Mouse (Mus musculus) kidney, embryonic 16.5 days (tissue): ENCODE measurements around the gene Dennd6b. TPM values are rescaled to one million over a fixed set of nuclear protein-coding genes. Genes with fewer than 3 reads are reported as not detected.

Experiments
- ATAC-seq: fragments of 200-750 bp; cut with Nextera tagmentation; 2 replicates; pipeline ENCODE4 v1.8.0; 2017; ENCODE audit warnings: moderate TSS enrichment; ENCODE audit not compliant: low FRiP score, low TSS enrichment
- H3K27ac ChIP-seq: fragments of 300-500 bp; sonication (generic); 2 replicates; pipeline ENCODE4 v1.5.1; 2014; ENCODE audit warnings: low read length
- H3K27me3 ChIP-seq: fragments of 300-500 bp; sonication (generic); 2 replicates; pipeline ENCODE4 v1.6.1; 2014; ENCODE audit warnings: low read length, control low read depth, mixed read lengths; ENCODE audit not compliant: insufficient read depth
- H3K36me3 ChIP-seq: fragments of 300-500 bp; sonication (generic); 2 replicates; pipeline ENCODE4 v1.6.1; 2014; ENCODE audit warnings: low read length, control low read depth, mixed read lengths; ENCODE audit not compliant: insufficient read depth
- H3K4me1 ChIP-seq: fragments of 300-500 bp; sonication (generic); 2 replicates; pipeline ENCODE4 v1.6.1; 2014; ENCODE audit warnings: low read length, control low read depth, mixed read lengths; ENCODE audit not compliant: insufficient read depth
- H3K4me2 ChIP-seq: fragments of 300-500 bp; sonication (generic); replicated peaks from 2 replicates; pipeline ENCODE4 v1.6.1; 2014; ENCODE audit warnings: low read depth, low read length
- H3K4me3 ChIP-seq: fragments of 300-500 bp; sonication (generic); 2 replicates; pipeline ENCODE4 v1.5.1; 2014; ENCODE audit warnings: mild to moderate bottlenecking, low read length
- H3K9ac ChIP-seq: fragments of 300-500 bp; sonication (generic); replicated peaks from 2 replicates; pipeline ENCODE4 v1.6.1; 2014; ENCODE audit warnings: low read length
- H3K9me3 ChIP-seq: fragments of 300-500 bp; sonication (generic); 2 replicates; pipeline ENCODE4 v1.6.1; 2016; ENCODE audit warnings: low read length, control low read depth
- WGBS: fragments of 180-500 bp; shearing (Covaris S2); extraction: QIAGEN DNeasy Blood & Tissue Kit; methylation state at CpG from one replicate; pipeline ENCODE4 v1.1.7; 2014; 5-methylcytosine and 5-hydroxymethylcytosine counted together
- polyA plus RNA-seq: library from polyadenylated mRNA; unstranded; fragments of >200 nt; fragmentation: Nextera tagmentation; extraction: Ambion mirVana; gene quantifications from 2 replicates; pipeline ENCODE4 v1.2.1, GENCODE M21; 2015

Dennd6b gene
- polyA plus RNA-seq, 1 experiment from 2014 or later, result 20.4 TPM

GRCm38 (mm10) chr15:89148496-89149270 is 47.6 kb downstream of the Dennd6b start:
- H3K4me1 ChIP-seq, result peaks cover 36% of the 10 kb centered on the region
- H3K4me3 ChIP-seq, result peak overlapping the region; percentile 69
- H3K9ac ChIP-seq, result peak overlapping the region; percentile 74
- 0 out of 2 replicates have a peak, but pooled peaks cover under 1% of the 10 kb centered on the region for H3K36me3 ChIP-seq
- 6% methylated on average over 25 of the region's 25 CpGs for WGBS
- no peaks in the 10 kb centered on the region for H3K9me3 ChIP-seq
- peaks cover 4% of the 10 kb centered on the region; the same call in 1 of the 2 replicates for H3K27me3 ChIP-seq
- ATAC-seq, result no peak; the same call in 1 of the 2 replicates
- peak overlapping the region; percentile 93 for H3K4me2 ChIP-seq
- peak overlapping the region; percentile 37; the same call in 1 of the 2 replicates for H3K27ac ChIP-seq

DNA sequence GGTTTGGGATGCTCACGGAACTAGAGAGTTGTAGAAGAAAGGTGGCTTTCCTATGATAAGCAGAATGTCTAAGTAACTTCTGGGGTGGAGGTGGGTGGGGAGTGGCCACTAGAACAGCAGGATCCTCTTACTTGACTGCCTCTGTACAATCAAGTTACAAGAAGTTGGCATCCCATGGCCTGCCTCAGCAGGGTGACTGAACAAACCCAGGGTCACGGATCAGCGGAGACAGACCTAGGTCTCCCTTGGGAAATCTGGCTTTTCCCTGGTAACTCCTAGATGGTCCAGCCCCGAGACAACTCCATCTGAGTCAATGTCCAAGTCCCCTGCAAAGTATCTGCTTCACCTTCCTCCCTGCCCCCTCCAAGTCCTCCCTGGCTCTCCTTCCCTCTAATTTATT is 48.4 kb downstream of the Dennd6b start:
- Histone ChIP-seq H3K9me3 (no peaks in the 10 kb centered on the region), H3K4me2 (peak overlapping the region; percentile 93), H3K27ac (no peak overlapping the region), H3K4me3 (no peak overlapping the region), H3K36me3 (no peaks in the 10 kb centered on the region), H3K4me1 (peaks cover 36% of the 10 kb centered on the region), H3K27me3 (peaks cover 4% of the 10 kb centered on the region; the same call in 1 of the 2 replicates), H3K9ac (no peak overlapping the region)
- ATAC-seq, result no peak; the same call in 1 of the 2 replicates
- WGBS, result 47% methylated on average over 4 of the region's 4 CpGs

DNA sequence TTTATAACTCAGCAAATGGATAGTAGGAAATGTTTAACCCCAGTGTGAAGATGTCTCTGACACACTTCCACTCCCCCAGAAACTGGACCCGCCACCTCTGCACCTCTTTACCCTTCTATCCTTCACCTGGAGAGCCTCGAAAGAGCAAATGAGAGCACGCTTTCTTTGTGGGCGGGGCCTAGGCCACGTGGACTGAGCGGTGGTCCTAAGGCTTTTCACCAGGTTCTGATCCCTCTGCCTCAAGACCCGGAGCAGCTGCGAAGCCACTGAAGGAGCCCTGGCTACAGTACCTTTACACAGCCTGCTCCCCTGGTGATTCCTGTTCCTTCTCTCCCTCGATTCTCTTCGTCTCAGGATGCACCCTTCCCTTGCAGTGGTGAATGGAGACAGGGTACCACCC is 48.8 kb downstream of the Dennd6b start:
- H3K4me2 ChIP-seq, result peak overlapping the region; percentile 71
- H3K4me1 ChIP-seq, result peaks cover 36% of the 10 kb centered on the region
- 22% methylated on average over 10 of the region's 10 CpGs for WGBS
- peaks cover 4% of the 10 kb centered on the region; the same call in 1 of the 2 replicates for H3K27me3 ChIP-seq
- no peaks in the 10 kb centered on the region for H3K36me3 ChIP-seq
- no peak overlapping the region for H3K27ac ChIP-seq
- H3K4me3 ChIP-seq, result peak overlapping the region; percentile 44
- H3K9ac ChIP-seq, result no peak overlapping the region
- ATAC-seq, result no peak
- no peaks in the 10 kb centered on the region for H3K9me3 ChIP-seq

- 1% methylated on average over 16 of the region's 16 CpGs for WGBS
- H3K4me2 ChIP-seq, result peak overlapping the region; percentile 71
- peaks cover 4% of the 10 kb centered on the region; the same call in 1 of the 2 replicates for H3K27me3 ChIP-seq
These were observed 49.3 kb downstream of the Dennd6b start for GRCm38 (mm10) chr15:89147024-89147423.

GRCm38 (mm10) chr15:89146537-89146936 is 49.8 kb downstream of the Dennd6b start:
- H3K27me3 ChIP-seq, result peaks cover 4% of the 10 kb centered on the region; the same call in 1 of the 2 replicates
- ATAC-seq, result peak; percentile 37; the same call in 1 of the 2 replicates

More at GRCm38 (mm10) chr15:89147024-89147423, 49.3 kb downstream of the Dennd6b start:
- H3K27ac ChIP-seq, result no peak overlapping the region
- peaks cover 39% of the 10 kb centered on the region for H3K4me1 ChIP-seq
- H3K9ac ChIP-seq, result peak overlapping the region; percentile 57
- peak overlapping the region; percentile 44 for H3K4me3 ChIP-seq
- H3K36me3 ChIP-seq, result no peaks in the 10 kb centered on the region
- no peak for ATAC-seq
- no peaks in the 10 kb centered on the region for H3K9me3 ChIP-seq

GRCm38 (mm10) chr15:89145813-89146350 is 50.4 kb downstream of the Dennd6b start:
- Histone ChIP-seq H3K27ac (no peak overlapping the region), H3K9ac (no peak overlapping the region), H3K9me3 (no peaks in the 10 kb centered on the region), H3K27me3 (peaks cover 4% of the 10 kb centered on the region; the same call in 1 of the 2 replicates), H3K4me3 (peak overlapping the region; percentile 44), H3K4me1 (peaks cover 50% of the 10 kb centered on the region), H3K4me2 (peak overlapping the region; percentile 71), H3K36me3 (no peaks in the 10 kb centered on the region)
- 78% methylated on average over 24 of the region's 24 CpGs for WGBS
- no peak for ATAC-seq

More at GRCm38 (mm10) chr15:89146537-89146936, 49.8 kb downstream of the Dennd6b start:
- 1% methylated on average over 27 of the region's 27 CpGs for WGBS
- Histone ChIP-seq H3K9ac (peak overlapping the region; percentile 57), H3K4me3 (peak overlapping the region; percentile 44), H3K4me1 (peaks cover 44% of the 10 kb centered on the region), H3K27ac (no peak overlapping the region), H3K4me2 (peak overlapping the region; percentile 71), H3K9me3 (no peaks in the 10 kb centered on the region), H3K36me3 (no peaks in the 10 kb centered on the region)

DNA sequence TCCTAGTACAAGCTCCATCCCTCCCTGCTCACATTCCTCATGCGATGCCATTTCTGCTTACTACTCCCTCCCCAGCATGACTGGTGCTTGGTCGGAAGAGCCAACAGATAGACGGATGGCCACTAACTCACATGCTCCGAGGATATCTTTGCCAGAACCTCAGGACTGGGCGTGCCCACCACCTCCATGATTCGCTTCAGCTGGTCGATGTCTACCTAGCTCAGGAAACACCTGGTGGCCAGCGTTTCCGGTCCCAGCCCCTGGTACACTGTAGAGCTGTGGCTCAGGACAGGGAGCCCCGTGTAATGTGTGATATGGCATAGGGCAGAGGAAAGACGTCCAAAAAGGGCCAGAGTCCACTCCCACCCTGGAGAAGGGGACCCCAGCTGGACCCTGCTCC is 51.3 kb downstream of the Dennd6b start:
- Histone ChIP-seq H3K4me1 (peaks cover 54% of the 10 kb centered on the region), H3K9me3 (no peaks in the 10 kb centered on the region), H3K4me2 (no peak overlapping the region), H3K9ac (no peak overlapping the region), H3K27me3 (peaks cover 12% of the 10 kb centered on the region), H3K4me3 (no peak overlapping the region), H3K36me3 (no peaks in the 10 kb centered on the region), H3K27ac (no peak overlapping the region)
- no peak for ATAC-seq
- WGBS, result 83% methylated on average over 11 of the region's 11 CpGs

DNA sequence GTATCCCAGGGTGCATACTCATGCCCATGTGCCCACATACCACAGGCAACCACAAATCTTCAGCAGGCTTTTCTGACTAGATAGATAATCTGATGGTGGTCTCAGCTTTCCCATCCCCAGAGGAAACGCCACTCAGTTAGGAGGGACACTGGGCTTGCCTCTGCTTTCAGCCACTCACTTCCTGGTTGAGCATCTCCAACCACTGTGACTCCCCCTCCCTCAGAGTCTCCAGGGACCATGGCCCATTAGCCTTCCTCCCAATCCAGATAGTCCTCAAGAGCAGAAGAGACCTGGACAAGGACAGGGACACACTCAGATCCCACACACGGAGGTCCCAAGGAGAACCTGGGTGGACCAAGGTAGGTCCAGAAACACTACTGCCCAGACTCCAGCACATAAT is 53.2 kb downstream of the Dennd6b start:
- Histone ChIP-seq H3K4me1 (peaks cover 48% of the 10 kb centered on the region), H3K27ac (no peak overlapping the region), H3K9ac (no peak overlapping the region), H3K36me3 (no peaks in the 10 kb centered on the region), H3K9me3 (no peaks in the 10 kb centered on the region), H3K4me3 (no peak overlapping the region), H3K4me2 (no peak overlapping the region), H3K27me3 (peaks cover 14% of the 10 kb centered on the region)
- no peak for ATAC-seq
- 73% methylated on average over 2 of the region's 2 CpGs for WGBS

GRCm38 (mm10) chr15:89141905-89142304 is 54.4 kb downstream of the Dennd6b start:
- Histone ChIP-seq H3K9me3 (no peaks in the 10 kb centered on the region), H3K9ac (no peak overlapping the region), H3K27ac (0 out of 2 replicates have a peak overlapping the region, but pooled peaks have one; percentile 35), H3K4me1 (peaks cover 36% of the 10 kb centered on the region), H3K4me3 (no peak overlapping the region), H3K27me3 (peaks cover 14% of the 10 kb centered on the region), H3K36me3 (no peaks in the 10 kb centered on the region), H3K4me2 (no peak overlapping the region)
- 39% methylated on average over 4 of the region's 4 CpGs for WGBS
- ATAC-seq, result no peak
